Mouse (Mus musculus): ENCODE results near the gene Hk1.
A peak's percentile ranks its signal among the peaks of the same experiment; 100 is the strongest.

The Hk1 gene

DNA sequence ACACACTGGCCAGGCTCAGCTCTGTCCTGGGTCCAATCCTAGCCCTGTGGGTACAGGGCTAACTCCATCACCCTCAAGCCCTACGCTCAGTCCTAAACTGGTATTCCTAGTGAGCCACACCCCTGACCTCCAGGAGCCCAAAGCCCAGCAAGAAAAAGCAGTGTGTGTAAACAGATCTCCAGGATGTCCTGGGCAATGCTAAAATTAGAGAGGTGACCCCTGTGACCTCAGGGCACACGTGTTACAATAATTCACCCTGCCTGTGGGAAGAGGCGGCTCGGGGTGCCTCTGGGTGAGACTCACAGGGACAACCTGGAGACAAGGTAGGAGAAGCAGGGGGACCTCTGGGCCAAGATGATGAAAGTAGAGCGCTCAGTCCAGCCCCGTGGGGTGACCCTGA, 155.5 kb downstream of the Hk1 start:
- DNase-seq (ENCODE audit: low spot score in 2 of 2): no peak

DNA sequence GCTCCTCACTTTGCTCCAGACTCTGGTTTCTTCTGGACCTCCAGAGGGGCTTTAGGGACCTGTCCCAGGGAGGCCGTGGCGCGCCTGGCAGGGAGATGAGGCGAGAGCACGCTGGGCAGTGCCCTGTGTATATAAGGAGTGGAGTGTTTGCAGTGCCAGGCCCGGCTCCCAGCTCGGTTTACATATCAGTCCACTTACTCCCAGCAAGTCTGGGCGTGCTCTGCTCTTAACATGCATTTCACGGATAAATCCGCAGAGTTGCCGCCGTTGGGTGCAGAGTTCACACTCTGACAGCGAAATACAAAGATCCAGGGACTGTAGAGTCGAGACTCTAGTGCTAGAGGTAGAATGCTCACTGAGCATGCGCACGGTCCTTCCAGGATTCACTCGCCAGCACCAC, 156.9 kb downstream of the Hk1 start:
- peak in 1 of 2 experiments; percentile 43 for DNase-seq (ENCODE audit: low spot score in 2 of 2)

DNA sequence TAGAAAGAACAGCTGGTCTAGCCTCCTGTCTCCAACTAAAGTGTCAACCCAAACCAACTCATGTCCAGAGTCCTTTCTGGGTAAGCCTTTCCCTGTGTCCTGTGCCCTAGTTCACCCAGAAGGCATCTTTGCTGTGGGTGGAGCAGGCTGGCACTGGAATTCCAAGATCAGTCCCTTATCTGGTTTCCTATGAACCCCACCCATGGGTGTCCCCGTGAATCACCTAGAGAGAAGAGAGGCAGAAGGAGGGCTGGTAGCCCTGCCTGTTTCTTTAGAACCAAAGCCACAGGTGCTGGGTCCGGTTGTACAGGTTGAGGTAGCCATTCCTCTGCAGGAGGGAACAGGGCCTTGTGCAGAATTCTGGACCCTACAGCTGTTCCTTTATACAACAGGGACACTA, 158.1 kb downstream of the Hk1 start:
- DNase-seq (ENCODE audit: low spot score in 2 of 2): no peak

DNA sequence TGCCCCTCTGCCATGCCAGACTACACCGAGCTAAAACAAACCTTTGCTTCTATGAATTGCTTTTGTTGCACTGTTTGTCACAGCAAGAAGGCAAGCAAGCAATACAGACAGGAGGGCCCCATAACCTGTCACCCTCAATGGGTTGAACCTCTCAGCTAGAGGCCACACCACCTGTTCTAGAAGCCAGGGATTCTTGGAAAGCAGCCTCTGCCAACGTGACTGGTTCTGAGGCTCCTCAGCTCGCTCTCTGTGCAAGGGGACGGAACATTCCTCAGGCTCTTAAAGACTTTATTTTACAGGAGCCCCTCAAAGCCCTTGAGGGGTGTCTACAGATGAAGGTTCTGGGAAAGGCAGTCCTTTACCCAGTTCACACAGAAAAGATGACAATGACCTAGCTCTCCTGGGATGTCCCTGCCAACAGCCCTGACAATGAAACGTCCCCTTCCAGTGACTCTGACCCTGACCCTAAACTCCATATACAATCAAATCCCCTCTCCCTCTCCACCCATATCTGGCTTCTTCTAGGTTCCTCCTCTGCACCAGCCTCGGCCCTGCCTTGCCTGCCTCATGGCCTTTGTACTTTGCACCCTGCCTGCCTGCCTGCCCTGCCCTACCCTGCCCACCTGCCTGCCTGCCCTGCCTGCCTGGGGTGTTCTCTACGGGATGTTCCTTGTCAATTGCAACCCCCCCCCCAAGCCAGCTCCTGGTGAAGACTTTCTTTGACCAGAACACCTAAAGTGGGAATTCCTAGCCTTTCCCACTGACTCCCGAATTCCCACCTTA, 158.8 kb downstream of the Hk1 start:
- no peak for DNase-seq (ENCODE audit: low spot score in 2 of 2)
